Mouse (Mus musculus) retina, postnatal 1 day (tissue): ENCODE measurements around the gene Anxa8.

Experiments
- DNase-seq: peaks from one replicate; pipeline ENCODE4 v3.0.0-alpha.2; 2012

Gene Anxa8

GRCm38 (mm10) chr14:34120016-34120910, 34.5 kb downstream of the Anxa8 start:
- DNase-seq, result no peak

- DNase-seq, result no peak
These were observed 35.2 kb downstream of the Anxa8 start for GRCm38 (mm10) chr14:34120923-34121351.

- DNase-seq, result no peak
These were observed 35.9 kb downstream of the Anxa8 start for GRCm38 (mm10) chr14:34121691-34122090.

GRCm38 (mm10) chr14:34131216-34131615, 45.4 kb downstream of the Anxa8 start:
- no peak for DNase-seq

GRCm38 (mm10) chr14:34135391-34135790, 49.6 kb downstream of the Anxa8 start:
- no peak for DNase-seq

GRCm38 (mm10) chr14:34139671-34140664, 54.2 kb downstream of the Anxa8 start:
- DNase-seq, result no peak

- DNase-seq, result no peak
These were observed 56.5 kb downstream of the Anxa8 start for GRCm38 (mm10) chr14:34142316-34142715.

GRCm38 (mm10) chr14:34142915-34143314, 57.1 kb downstream of the Anxa8 start:
- DNase-seq, result no peak
